Mouse (Mus musculus): ENCODE results near the gene Gm20388.

- TF ChIP-seq CTCF (IDR thresholded peaks at IDR 0.05; ENCODE audit: low read depth) (peak; percentile 50), EP300 (optimal IDR thresholded peaks at IDR 0.05) (no peak)
These were observed 825.3 kb downstream of the Gm20388 start, which contains the start of gene Irf8 for GRCm38 (mm10) chr8:120735770-120736481.
